9 mouse cellular contexts compared by ENCODE assay signal in genomic region chr16:35229582-35229981, GRCm38 (mm10).
DNase-seq lines count a peak whose midpoint lies in the region; ATAC-seq and TF ChIP-seq lines count a peak whose summit lies in the region.
"Had no signal": no experiment of that assay in that cellular context is flagged by ENCODE, and none has a peak within 500 bp of the region (broad histone marks: within the 10 kb centered on the region; RNA-seq: fewer than 3 reads in every experiment).

No protein-coding gene starts in this region.

- TF ChIP-seq CTCF in lung, embryonic 14.5 days (IDR thresholded peaks at IDR 0.05; ENCODE audit: low read depth), result no peak

- H3K4me2 ChIP-seq in lung, embryonic 14.5 days, result no peak overlapping the region
- no peak overlapping the region for H3K4me2 ChIP-seq in embryonic facial prominence, embryonic 15.5 days (replicated peaks)

- ATAC-seq in lung, embryonic 14.5 days (ENCODE audit: insufficient read depth), result no peak
- 0 out of 2 replicates have a peak, but pooled peaks have one; percentile 12 for ATAC-seq in embryonic facial prominence, embryonic 15.5 days (ENCODE audit: insufficient number of reproducible peaks, low FRiP score, low TSS enrichment, low read depth)
- ATAC-seq: hindbrain, postnatal 0 days had no signal

- no peak overlapping the region for H3K27ac ChIP-seq in lung, embryonic 14.5 days (ENCODE audit: low read depth)
- no peak overlapping the region for H3K27ac ChIP-seq in embryonic facial prominence, embryonic 15.5 days (replicated peaks)
- H3K27ac ChIP-seq: hindbrain, postnatal 0 days had no signal

- no peaks in the 10 kb centered on the region for H3K9me3 ChIP-seq in lung, embryonic 14.5 days (ENCODE audit: low read depth, low read length)
- H3K9me3 ChIP-seq in embryonic facial prominence, embryonic 15.5 days (replicated peaks), result no peaks in the 10 kb centered on the region

- no peak overlapping the region for H3K9ac ChIP-seq in lung, embryonic 14.5 days
- H3K9ac ChIP-seq in embryonic facial prominence, embryonic 15.5 days, result no peak overlapping the region

- DNase-seq in lung, embryonic 14.5 days, result peak; percentile 51
- DNase-seq in lung, postnatal 25 days (ENCODE audit: low spot score), result no peak
- DNase-seq in heart, postnatal 4 days, result peak; percentile 60
- peak; percentile 68 to 69 for DNase-seq in thymus, postnatal 10 days (ENCODE audit: low spot score in 2 of 2)
- DNase-seq in cerebellum, postnatal 4 days (ENCODE audit: low spot score in 2 of 2), result no peak
- no peak for DNase-seq in layer of hippocampus, postnatal 14 days (ENCODE audit: low spot score in 2 of 2)

- H3K4me1 ChIP-seq in lung, embryonic 14.5 days (ENCODE audit: insufficient read depth), result peaks cover 4% of the 10 kb centered on the region; the same call in 1 of the 2 replicates
- H3K4me1 ChIP-seq in embryonic facial prominence, embryonic 15.5 days, result peaks cover 15% of the 10 kb centered on the region

- no peak overlapping the region for H3K4me3 ChIP-seq in lung, embryonic 14.5 days (ENCODE audit: low read depth, low read length)
- H3K4me3 ChIP-seq in embryonic facial prominence, embryonic 15.5 days (replicated peaks), result no peak overlapping the region
- H3K4me3 ChIP-seq: erythroblast, embryonic 14.5 days had no signal

- WGBS in lung, embryonic 14.5 days, result 54% methylated on average over 11 of the region's 11 CpGs
- WGBS in embryonic facial prominence, embryonic 15.5 days, result 61% methylated on average over 11 of the region's 11 CpGs

- no peaks in the 10 kb centered on the region for H3K27me3 ChIP-seq in lung, embryonic 14.5 days (ENCODE audit: insufficient read depth, low read length)
- no peaks in the 10 kb centered on the region for H3K27me3 ChIP-seq in embryonic facial prominence, embryonic 15.5 days

- no peaks in the 10 kb centered on the region for H3K36me3 ChIP-seq in lung, embryonic 14.5 days (ENCODE audit: insufficient read depth)
- H3K36me3 ChIP-seq in embryonic facial prominence, embryonic 15.5 days, result no peaks in the 10 kb centered on the region

Comparison
In these comparisons a context has a peak if more than half of its experiments do, and no peak if none do; other contexts are left out.
1. DNase-seq: peak in lung, embryonic 14.5 days (single experiment), heart, postnatal 4 days (single experiment) and thymus, postnatal 10 days (2 of 2); none in lung, postnatal 25 days (single experiment), cerebellum, postnatal 4 days (0 of 2) and layer of hippocampus, postnatal 14 days (0 of 2).